Mouse (Mus musculus) G1E-ER4 (cell line): ENCODE measurements around the gene Gm20736. TPM values are rescaled to one million over a fixed set of nuclear protein-coding genes. Genes with fewer than 3 reads are reported as not detected.
"Not testable (repeated sequence)": the region's sequence is repeated elsewhere in the genome, so short reads cannot be mapped to it uniquely, and the experiment has no call there.

Experiments
- GATA1 ChIP-seq: IDR thresholded peaks from one replicate; pipeline ENCODE4 v1.8.0; 2012; ENCODE audit warnings: low read length, inconsistent platforms
- polyA plus RNA-seq: library from polyadenylated mRNA; stranded (reverse); fragments of >175 nt; gene quantifications from 2 replicates; pipeline ENCODE4 v1.2.3, GENCODE M21; 2012

Gm20736 gene
- not detected in 2 replicates for polyA plus RNA-seq

DNA sequence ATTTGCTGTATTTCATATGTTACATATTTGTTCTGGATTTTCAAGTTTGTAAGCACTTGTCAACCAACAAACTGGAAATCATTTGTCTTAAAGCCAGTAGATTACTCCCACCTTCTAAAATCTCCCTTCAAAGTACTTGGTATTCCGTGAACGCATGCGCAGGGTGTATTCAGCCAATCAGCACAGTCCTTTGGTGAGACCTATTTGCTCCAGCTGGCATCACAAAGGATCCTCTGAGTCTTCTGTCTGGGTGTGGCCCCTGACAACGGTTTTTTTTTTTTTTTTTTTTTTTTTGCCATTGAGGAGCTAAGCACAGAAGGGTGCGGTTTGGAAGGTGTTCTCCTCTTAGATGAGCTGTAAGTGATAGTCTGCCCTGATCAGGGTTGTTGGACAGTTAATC lies at the start of gene Gm20736:
Gene Gm20736 (plus strand): TSS at position 301 of the 400 bp plus-strand sequence.
- TF ChIP-seq GATA1, result not testable (repeated sequence)

Other genes starting within 250 kb of the Gm20736 start
- not detected in 2 replicates for gene Gm20924, start 170.2 kb upstream of the Gm20736 start, polyA plus RNA-seq